Mouse (Mus musculus) layer of hippocampus, adult 2 months (tissue): ENCODE results near the gene Zfp423. TPM values are rescaled to one million over a fixed set of nuclear protein-coding genes. Genes with fewer than 3 reads are reported as not detected.

Experiments
- DNase-seq, 2 experiments: peaks; one replicate each; pipeline ENCODE4 v3.0.0; 2022; ENCODE audit warnings: low spot score in 2 of 2
- H3K27ac ChIP-seq: fragments of 200-600 bp; 2 replicates; pipeline ENCODE4 v1.8.1; 2022
- H3K4me3 ChIP-seq: fragments of 200-600 bp; 2 replicates; pipeline ENCODE4 v1.8.1; 2022; ENCODE audit warnings: mild to moderate bottlenecking
- CTCF ChIP-seq: fragments of 200-600 bp; conservative IDR thresholded peaks from 2 replicates; pipeline ENCODE4 v1.8.1; 2022; ENCODE audit warnings: antibody characterized with exemption, mild to moderate bottlenecking, moderate library complexity
- total RNA-seq, 2 experiments: library from RNA; stranded (reverse); gene quantifications; 2 replicates each; pipeline ENCODE4 v1.2.3; 2021

The Zfp423 gene
- total RNA-seq, 2 experiments from 2014 or later = 24.0 to 26.6 TPM

- TF ChIP-seq CTCF = no peak
- Histone ChIP-seq H3K27ac (no peak overlapping the region), H3K4me3 (no peak overlapping the region)
- DNase-seq = no peak
Observed at GRCm38 (mm10) chr8:87835924-87836323, 123.5 kb downstream of the Zfp423 start.

DNA sequence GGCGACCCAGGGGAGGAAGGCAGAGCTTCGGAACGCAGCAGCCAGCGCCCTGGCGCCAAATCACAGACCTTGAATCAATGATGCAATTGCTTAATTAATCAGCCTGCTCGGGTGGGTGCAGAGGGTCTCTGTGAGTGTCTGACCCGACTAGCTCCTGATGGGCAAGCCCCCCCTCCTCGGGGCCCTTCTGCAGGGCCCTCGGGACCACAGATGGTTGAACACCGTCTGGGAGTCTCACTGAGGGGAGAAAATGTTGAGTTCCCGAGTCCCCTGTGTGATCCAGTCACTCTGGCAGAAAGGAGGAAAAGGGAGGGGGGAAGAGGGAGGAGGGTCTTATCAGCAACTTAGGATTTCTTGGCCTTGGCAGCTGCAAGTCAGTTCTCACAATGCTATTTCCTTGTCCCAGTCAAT, 124.0 kb downstream of the Zfp423 start:
- Histone ChIP-seq H3K27ac (no peak overlapping the region), H3K4me3 (no peak overlapping the region)
- DNase-seq = no peak
- TF ChIP-seq CTCF = no peak

- TF ChIP-seq CTCF = no peak
- Histone ChIP-seq H3K27ac (no peak overlapping the region), H3K4me3 (no peak overlapping the region)
- DNase-seq = no peak
Observed at GRCm38 (mm10) chr8:87834656-87835055, 124.7 kb downstream of the Zfp423 start.

- Histone ChIP-seq H3K27ac (no peak overlapping the region), H3K4me3 (no peak overlapping the region)
- no peak for DNase-seq
- no peak for TF ChIP-seq CTCF
Observed at GRCm38 (mm10) chr8:87833841-87834620, 125.4 kb downstream of the Zfp423 start.

DNA sequence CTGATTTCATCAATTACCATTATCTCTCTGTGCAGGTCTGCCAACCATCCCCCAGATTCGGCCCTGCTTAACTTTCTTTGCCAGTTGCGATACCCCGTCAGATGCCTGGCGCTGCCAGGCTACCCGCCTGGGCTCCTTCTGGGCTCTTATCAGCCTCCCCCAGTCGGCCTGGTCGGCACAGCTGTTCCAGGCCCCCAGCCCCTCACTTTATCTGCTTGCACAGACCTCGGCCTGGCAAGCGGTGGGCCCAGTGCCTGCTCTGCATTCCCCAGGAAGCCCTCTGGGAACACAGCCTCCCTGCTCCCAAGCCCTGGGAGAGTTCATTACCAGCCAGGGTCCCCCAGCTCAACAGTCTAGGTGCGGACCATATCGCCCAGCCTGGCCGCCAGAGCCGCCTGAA, 126.1 kb downstream of the Zfp423 start:
- Histone ChIP-seq H3K4me3 (no peak overlapping the region), H3K27ac (no peak overlapping the region)
- TF ChIP-seq CTCF = no peak
- DNase-seq = no peak

DNA sequence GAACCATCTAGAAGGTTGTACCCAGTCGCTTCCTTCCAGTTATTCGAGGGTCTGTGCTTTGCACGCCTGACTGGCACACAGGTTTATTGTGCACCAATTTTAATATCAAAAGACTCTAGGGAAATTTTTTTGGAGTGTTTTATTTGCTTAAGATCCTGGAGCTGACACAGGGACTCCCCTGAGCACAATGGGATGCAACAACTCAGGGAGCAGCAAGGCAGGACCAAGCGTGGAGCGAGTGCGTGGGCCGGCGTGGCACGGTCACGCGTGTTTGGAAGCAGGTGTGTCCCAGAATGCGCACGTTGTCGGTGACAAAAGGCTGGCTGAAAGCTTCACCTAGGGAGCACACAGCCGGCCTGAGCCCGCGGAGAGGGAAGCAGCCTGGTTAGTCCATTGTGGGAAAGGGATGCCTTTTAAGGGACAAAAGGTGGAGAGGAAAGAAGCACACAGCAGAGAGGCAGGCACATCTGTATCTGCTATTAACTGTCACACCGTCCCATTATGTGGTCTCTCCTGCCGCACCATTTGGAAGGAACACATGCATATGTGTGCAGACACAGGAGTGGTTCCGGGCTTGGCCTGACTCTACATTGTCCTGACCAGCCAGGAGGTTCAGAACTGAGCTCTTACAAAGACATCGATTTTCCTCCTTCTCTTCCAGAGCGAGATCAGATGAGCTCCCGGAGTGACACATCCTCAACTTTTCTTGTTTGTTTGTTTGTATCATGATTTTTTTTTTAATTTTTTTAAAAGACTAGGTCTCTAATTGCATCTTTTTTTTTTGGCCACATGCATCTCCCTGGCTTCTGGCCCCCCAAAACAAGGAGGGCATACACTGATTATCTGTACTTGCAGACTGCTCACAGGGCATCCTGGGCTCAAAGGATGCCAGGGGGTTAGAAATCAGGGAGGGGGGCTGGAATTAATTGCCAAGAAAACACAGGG, 126.7 kb downstream of the Zfp423 start:
- no peak for TF ChIP-seq CTCF
- Histone ChIP-seq H3K4me3 (no peak overlapping the region), H3K27ac (peak overlapping the region; percentile 43; the same call in 1 of the 2 replicates)
- no peak for DNase-seq

DNA sequence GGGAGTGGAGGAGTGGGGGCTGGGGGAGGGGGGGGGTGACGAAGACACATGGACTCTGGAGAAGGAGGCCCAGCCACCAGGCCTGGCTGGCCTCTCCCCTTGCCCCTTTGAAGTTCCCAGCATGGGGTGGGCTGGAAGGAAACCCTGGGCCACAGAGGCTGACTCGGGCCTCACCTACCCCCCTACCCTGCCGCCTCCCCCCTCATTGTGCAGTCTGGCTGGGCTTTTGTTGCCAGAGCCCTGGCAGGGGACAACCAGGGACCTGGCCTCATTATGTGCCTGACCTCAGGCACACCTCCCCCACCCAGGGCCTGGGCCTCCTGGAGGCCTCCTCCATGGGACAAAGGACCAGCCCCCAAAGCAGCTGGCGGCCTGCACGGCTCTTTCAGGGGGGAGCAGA, 127.8 kb downstream of the Zfp423 start:
- Histone ChIP-seq H3K4me3 (no peak overlapping the region), H3K27ac (peak overlapping the region; percentile 43; the same call in 1 of the 2 replicates)
- no peak for TF ChIP-seq CTCF
- DNase-seq = no peak

DNA sequence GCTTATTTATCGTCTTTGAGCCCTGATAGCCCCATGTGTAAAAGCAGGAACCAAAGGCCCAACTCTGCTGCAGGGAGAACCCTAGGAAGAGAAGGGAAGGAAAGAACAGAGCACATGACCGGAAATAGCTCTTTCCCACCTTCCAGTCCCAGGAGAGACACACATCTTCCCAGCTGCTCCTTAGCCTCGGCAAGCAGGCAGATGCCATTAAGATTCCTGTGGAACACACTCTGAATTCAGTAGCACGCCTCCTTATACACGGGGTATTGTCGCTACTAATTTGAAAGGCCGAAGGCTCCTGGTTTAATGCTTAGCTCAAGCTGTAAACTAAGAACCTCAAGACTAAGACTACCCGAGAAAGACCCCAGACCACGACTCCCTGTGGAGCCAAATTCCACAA, 128.3 kb downstream of the Zfp423 start:
- H3K4me3 ChIP-seq = no peak overlapping the region
- H3K27ac ChIP-seq = no peak overlapping the region
- DNase-seq = no peak
- no peak for TF ChIP-seq CTCF

DNA sequence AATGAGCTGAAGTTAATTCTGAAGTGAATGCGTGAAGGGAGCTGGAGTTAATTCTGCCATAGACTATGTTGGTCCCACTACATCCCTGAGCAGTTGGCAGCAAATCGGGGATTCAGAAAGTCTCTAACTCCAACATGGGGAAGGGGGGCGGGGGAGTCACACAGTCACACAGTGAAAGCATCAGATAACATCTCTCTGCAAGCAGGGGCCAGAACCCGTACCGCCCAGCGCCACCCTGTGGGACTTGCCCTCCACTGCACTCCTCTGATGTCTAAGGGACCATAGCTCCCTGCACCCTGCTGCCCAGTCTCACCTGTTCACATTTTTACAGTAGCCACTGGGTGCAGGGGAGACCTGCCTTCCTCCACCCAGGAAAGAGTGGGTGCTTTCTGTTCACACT, 129.2 kb downstream of the Zfp423 start:
- DNase-seq = peak in 1 of 2 experiments; percentile 33
- Histone ChIP-seq H3K4me3 (no peak overlapping the region), H3K27ac (no peak overlapping the region)
- TF ChIP-seq CTCF = peak; percentile 78

- no peak for TF ChIP-seq CTCF
- no peak overlapping the region for H3K27ac ChIP-seq
- no peak for DNase-seq
- no peak overlapping the region for H3K4me3 ChIP-seq
Observed at GRCm38 (mm10) chr8:87826013-87826660, 133.3 kb downstream of the Zfp423 start.

DNA sequence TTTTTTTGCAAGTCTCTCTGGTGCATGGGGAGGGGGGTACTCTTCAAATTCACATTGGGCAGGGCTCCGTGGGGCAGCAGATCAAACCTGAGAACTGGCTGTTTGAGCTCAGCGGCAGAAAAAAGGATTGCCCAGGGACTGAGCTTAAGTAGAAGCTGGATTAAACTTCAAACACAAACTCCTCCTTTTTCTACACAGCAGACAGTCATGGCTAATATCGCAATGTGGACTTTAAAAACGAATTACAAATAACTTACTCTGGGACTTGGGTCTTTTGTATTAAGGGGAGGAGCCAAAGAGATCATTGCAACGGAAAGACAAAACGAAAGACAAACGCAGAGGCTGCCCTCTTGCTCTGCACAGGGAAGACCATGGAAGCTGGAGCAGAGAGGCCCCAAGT, 136.2 kb downstream of the Zfp423 start:
- no peak for DNase-seq
- Histone ChIP-seq H3K27ac (no peak overlapping the region), H3K4me3 (no peak overlapping the region)
- TF ChIP-seq CTCF = no peak

DNA sequence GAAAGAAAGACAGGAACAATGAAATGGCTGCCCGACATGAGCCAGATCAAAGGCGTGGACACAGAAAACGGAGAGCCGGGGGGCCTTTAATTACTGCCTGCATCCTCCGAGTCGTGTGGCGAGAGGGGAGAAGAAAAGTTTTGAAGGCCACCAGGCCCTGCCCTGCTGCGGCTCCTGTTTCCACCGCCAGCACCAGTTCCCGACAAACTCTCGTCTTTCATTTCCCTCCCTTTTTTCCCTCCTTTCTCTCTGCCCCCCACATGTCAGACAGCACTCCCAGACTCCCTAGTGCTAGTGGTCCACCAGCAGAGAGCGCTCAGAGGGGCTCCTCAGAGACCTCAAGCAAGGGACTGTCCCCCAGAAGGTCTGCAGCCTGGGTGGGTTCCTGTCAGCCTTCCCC, 136.7 kb downstream of the Zfp423 start:
- DNase-seq = no peak
- no peak overlapping the region for H3K4me3 ChIP-seq
- TF ChIP-seq CTCF = peak; percentile 20
- H3K27ac ChIP-seq = no peak overlapping the region

GRCm38 (mm10) chr8:87822175-87822574, 137.2 kb downstream of the Zfp423 start:
- no peak for TF ChIP-seq CTCF
- H3K27ac ChIP-seq = no peak overlapping the region
- no peak overlapping the region for H3K4me3 ChIP-seq
- no peak for DNase-seq
